ENCODE assay signal across 7 mouse cellular contexts in genomic region chr1:168676418-168677413, GRCm38 (mm10).
DNase-seq lines count a peak whose midpoint lies in the region; ATAC-seq and TF ChIP-seq lines count a peak whose summit lies in the region.

No protein-coding gene starts in this region.

- 38% methylated on average over 29 of the region's 29 CpGs for WGBS in lung, embryonic 16.5 days
- 37% methylated on average over 29 of the region's 29 CpGs for WGBS in forebrain, postnatal 0 days
- WGBS in stomach, embryonic 15.5 days, result 45% methylated on average over 29 of the region's 29 CpGs

- H3K4me2 ChIP-seq in lung, embryonic 16.5 days (ENCODE audit: low read depth, low read length), result peak overlapping the region; percentile 42
- H3K4me2 ChIP-seq in forebrain, postnatal 0 days (ENCODE audit: low read depth), result peak overlapping the region; percentile 49
- H3K4me2 ChIP-seq in stomach, embryonic 15.5 days, result peak overlapping the region; percentile 41

- no peaks in the 10 kb centered on the region for H3K4me1 ChIP-seq in lung, embryonic 16.5 days (replicated peaks; ENCODE audit: control insufficient read depth, insufficient read depth, low read length)
- no peaks in the 10 kb centered on the region for H3K4me1 ChIP-seq in forebrain, postnatal 0 days (ENCODE audit: insufficient read depth)
- no peaks in the 10 kb centered on the region for H3K4me1 ChIP-seq in stomach, embryonic 15.5 days

- H3K27me3 ChIP-seq in lung, embryonic 16.5 days (ENCODE audit: control insufficient read depth, insufficient read depth, low read depth, low read length), result peaks cover 3% of the 10 kb centered on the region; the same call in 1 of the 2 replicates
- no peaks in the 10 kb centered on the region for H3K27me3 ChIP-seq in forebrain, postnatal 0 days (ENCODE audit: insufficient read depth, low read length)
- no peaks in the 10 kb centered on the region for H3K27me3 ChIP-seq in stomach, embryonic 15.5 days (replicated peaks)

- H3K4me3 ChIP-seq in lung, embryonic 16.5 days (ENCODE audit: low read length), result peak overlapping the region; percentile 25
- peak overlapping the region; percentile 25 for H3K4me3 ChIP-seq in forebrain, postnatal 0 days (ENCODE audit: low read depth, low read length)
- H3K4me3 ChIP-seq in stomach, embryonic 15.5 days (replicated peaks), result peak overlapping the region; percentile 14; the same call in 1 of the 2 replicates

- no peaks in the 10 kb centered on the region for H3K9me3 ChIP-seq in lung, embryonic 16.5 days (ENCODE audit: control insufficient read depth, low read length)
- no peaks in the 10 kb centered on the region for H3K9me3 ChIP-seq in forebrain, postnatal 0 days (ENCODE audit: low read length)
- no peaks in the 10 kb centered on the region for H3K9me3 ChIP-seq in stomach, embryonic 15.5 days

- no peak overlapping the region for H3K9ac ChIP-seq in lung, embryonic 16.5 days (ENCODE audit: low read length)
- peak overlapping the region; percentile 44 for H3K9ac ChIP-seq in forebrain, postnatal 0 days
- no peak overlapping the region for H3K9ac ChIP-seq in stomach, embryonic 15.5 days

- H3K36me3 ChIP-seq in lung, embryonic 16.5 days (ENCODE audit: control insufficient read depth, insufficient read depth, low read length), result no peaks in the 10 kb centered on the region
- H3K36me3 ChIP-seq in forebrain, postnatal 0 days (ENCODE audit: insufficient read depth), result no peaks in the 10 kb centered on the region
- H3K36me3 ChIP-seq in stomach, embryonic 15.5 days, result no peaks in the 10 kb centered on the region

- H3K27ac ChIP-seq in lung, embryonic 16.5 days (ENCODE audit: low read length), result no peak overlapping the region
- peak overlapping the region; percentile 80 for H3K27ac ChIP-seq in forebrain, postnatal 0 days (ENCODE audit: low read depth, low read length)
- H3K27ac ChIP-seq in stomach, embryonic 15.5 days, result no peak overlapping the region

- 0 out of 2 replicates have a peak, but pooled peaks have one; percentile 8 for TF ChIP-seq CTCF in forebrain, postnatal 0 days (IDR thresholded peaks at IDR 0.05; ENCODE audit: low read depth)

- no peak for ATAC-seq in lung, embryonic 16.5 days (ENCODE audit: low read depth)
- peak; percentile 86 for ATAC-seq in forebrain, postnatal 0 days
- no peak for ATAC-seq in stomach, embryonic 15.5 days (ENCODE audit: insufficient read depth, low FRiP score, low read depth)

- DNase-seq in lung, postnatal 4 days, result no peak
- DNase-seq in forebrain, postnatal 0 days, result peak; percentile 72
- DNase-seq in left cerebral cortex, adult 11 months (ENCODE audit: low spot score), result peak; percentile 15
- DNase-seq in adrenal gland, postnatal 4 days (ENCODE audit: low spot score in 2 of 2), result no peak
- no peak for DNase-seq in urinary bladder, postnatal 4 days (ENCODE audit: low spot score in 2 of 2)

Comparison
In these comparisons a context has a peak if more than half of its experiments do, and no peak if none do; other contexts are left out.
1. DNase-seq: peak in forebrain, postnatal 0 days (single experiment) and left cerebral cortex, adult 11 months (single experiment); none in lung, postnatal 4 days (0 of 2), adrenal gland, postnatal 4 days (0 of 2) and urinary bladder, postnatal 4 days (0 of 2).
2. Peak in every context shown above with its lines, with median percentiles within 50 percentile points of each other: H3K4me2 ChIP-seq and H3K4me3 ChIP-seq.